Mouse (Mus musculus): ENCODE measurements around the gene Polr3h. TPM values are rescaled to one million over a fixed set of nuclear protein-coding genes. Genes with fewer than 3 reads are reported as not detected.
"Not testable (repeated sequence)": the region's sequence is repeated elsewhere in the genome, so short reads cannot be mapped to it uniquely, and the experiment has no call there.

Gene Polr3h
- polyA plus RNA-seq (2015; fragmentation: Nextera tagmentation; extraction: Ambion mirVana) = 93.8 and 103 TPM in 2 replicates

GRCm38 (mm10) chr15:81925760-81926445 lies at the start of gene Polr3h:
Gene Polr3h, minus strand, starts transcription at chr15:81926240.
- ATAC-seq = peak; percentile 95
- peaks cover 38% of the 10 kb centered on the region for H3K4me1 ChIP-seq (replicated peaks; ENCODE audit: control insufficient read depth, insufficient read depth, low read length)
- H3K27me3 ChIP-seq (replicated peaks; ENCODE audit: control insufficient read depth, insufficient read depth, low read length) = no peaks in the 10 kb centered on the region
- H3K4me2 ChIP-seq (ENCODE audit: low read length) = peak within 1 kb of the TSS; percentile 92
- no peaks in the 10 kb centered on the region for H3K9me3 ChIP-seq (ENCODE audit: control insufficient read depth, low read length)
- H3K36me3 ChIP-seq (ENCODE audit: control insufficient read depth, insufficient read depth) = no peaks in the 10 kb centered on the region
- peak within 1 kb of the TSS; percentile 91 for H3K4me3 ChIP-seq (replicated peaks; ENCODE audit: low read length)
- under 1% methylated on average over 54 of the region's 54 CpGs for whole genome bisulfite sequencing
- H3K9ac ChIP-seq (replicated peaks; ENCODE audit: low read depth, low read length) = peak within 1 kb of the TSS; percentile 78
- H3K27ac ChIP-seq (ENCODE audit: low read length) = peak within 1 kb of the TSS; percentile 88

GRCm38 (mm10) chr15:81975156-81975555 lies 49.1 kb upstream of the Polr3h start:
- H3K36me3 ChIP-seq (ENCODE audit: control insufficient read depth, insufficient read depth); ATAC-seq; H3K27ac ChIP-seq (ENCODE audit: low read length); H3K4me1 ChIP-seq (replicated peaks; ENCODE audit: control insufficient read depth, insufficient read depth, low read length); H3K4me2 ChIP-seq (ENCODE audit: low read length); H3K9ac ChIP-seq (replicated peaks; ENCODE audit: low read depth, low read length); H3K9me3 ChIP-seq (ENCODE audit: control insufficient read depth, low read length); H3K27me3 ChIP-seq (replicated peaks; ENCODE audit: control insufficient read depth, insufficient read depth, low read length); H3K4me3 ChIP-seq (replicated peaks; ENCODE audit: low read length): not testable (repeated sequence)
- WGBS = 94% methylated on average over 8 of the region's 8 CpGs

GRCm38 (mm10) chr15:81970498-81970897 lies 44.5 kb upstream of the Polr3h start:
- not testable (repeated sequence) for H3K4me3 ChIP-seq (replicated peaks; ENCODE audit: low read length); H3K36me3 ChIP-seq (ENCODE audit: control insufficient read depth, insufficient read depth); H3K27ac ChIP-seq (ENCODE audit: low read length); H3K9me3 ChIP-seq (ENCODE audit: control insufficient read depth, low read length); H3K4me2 ChIP-seq (ENCODE audit: low read length); H3K4me1 ChIP-seq (replicated peaks; ENCODE audit: control insufficient read depth, insufficient read depth, low read length); ATAC-seq; H3K27me3 ChIP-seq (replicated peaks; ENCODE audit: control insufficient read depth, insufficient read depth, low read length); H3K9ac ChIP-seq (replicated peaks; ENCODE audit: low read depth, low read length)
- WGBS = 64% methylated on average over 4 of the region's 4 CpGs

- ATAC-seq; H3K4me1 ChIP-seq (replicated peaks; ENCODE audit: control insufficient read depth, insufficient read depth, low read length); H3K9ac ChIP-seq (replicated peaks; ENCODE audit: low read depth, low read length); H3K36me3 ChIP-seq (ENCODE audit: control insufficient read depth, insufficient read depth); H3K4me3 ChIP-seq (replicated peaks; ENCODE audit: low read length); H3K27ac ChIP-seq (ENCODE audit: low read length); H3K4me2 ChIP-seq (ENCODE audit: low read length); H3K27me3 ChIP-seq (replicated peaks; ENCODE audit: control insufficient read depth, insufficient read depth, low read length); H3K9me3 ChIP-seq (ENCODE audit: control insufficient read depth, low read length): not testable (repeated sequence)
- WGBS = 42% methylated on average over 6 of the region's 6 CpGs
Observed at GRCm38 (mm10) chr15:81969635-81970034, 43.6 kb upstream of the Polr3h start.

- Histone ChIP-seq H3K27me3 (replicated peaks; ENCODE audit: control insufficient read depth, insufficient read depth, low read length) (no peaks in the 10 kb centered on the region), H3K4me2 (ENCODE audit: low read length) (no peak overlapping the region), H3K27ac (ENCODE audit: low read length) (no peak overlapping the region), H3K4me1 (replicated peaks; ENCODE audit: control insufficient read depth, insufficient read depth, low read length) (no peaks in the 10 kb centered on the region), H3K9me3 (ENCODE audit: control insufficient read depth, low read length) (peaks cover 5% of the 10 kb centered on the region), H3K9ac (replicated peaks; ENCODE audit: low read depth, low read length) (no peak overlapping the region), H3K4me3 (replicated peaks; ENCODE audit: low read length) (no peak overlapping the region), H3K36me3 (ENCODE audit: control insufficient read depth, insufficient read depth) (no peaks in the 10 kb centered on the region)
- WGBS = 68% methylated on average over 7 of the region's 7 CpGs
- ATAC-seq = no peak
Observed at GRCm38 (mm10) chr15:81969173-81969572, 43.1 kb upstream of the Polr3h start.

- Histone ChIP-seq H3K27ac (ENCODE audit: low read length) (no peak overlapping the region), H3K9me3 (ENCODE audit: control insufficient read depth, low read length) (peaks cover 5% of the 10 kb centered on the region)
- no peak for ATAC-seq
Observed at GRCm38 (mm10) chr15:81968447-81968846, 42.4 kb upstream of the Polr3h start.

GRCm38 (mm10) chr15:81967821-81968220 lies 41.8 kb upstream of the Polr3h start:
- Histone ChIP-seq H3K27me3 (replicated peaks; ENCODE audit: control insufficient read depth, insufficient read depth, low read length) (no peaks in the 10 kb centered on the region), H3K4me2 (ENCODE audit: low read length) (no peak overlapping the region), H3K27ac (ENCODE audit: low read length) (no peak overlapping the region), H3K4me3 (replicated peaks; ENCODE audit: low read length) (no peak overlapping the region), H3K9me3 (ENCODE audit: control insufficient read depth, low read length) (peaks cover 3% of the 10 kb centered on the region; the same call in 1 of the 2 replicates), H3K36me3 (ENCODE audit: control insufficient read depth, insufficient read depth) (no peaks in the 10 kb centered on the region), H3K4me1 (replicated peaks; ENCODE audit: control insufficient read depth, insufficient read depth, low read length) (no peaks in the 10 kb centered on the region), H3K9ac (replicated peaks; ENCODE audit: low read depth, low read length) (no peak overlapping the region)
- whole genome bisulfite sequencing = 86% methylated on average over 5 of the region's 5 CpGs
- no peak for ATAC-seq

More at GRCm38 (mm10) chr15:81968447-81968846, 42.4 kb upstream of the Polr3h start:
- H3K27me3 ChIP-seq (replicated peaks; ENCODE audit: control insufficient read depth, insufficient read depth, low read length) = no peaks in the 10 kb centered on the region
- no peaks in the 10 kb centered on the region for H3K4me1 ChIP-seq (replicated peaks; ENCODE audit: control insufficient read depth, insufficient read depth, low read length)
- H3K4me2 ChIP-seq (ENCODE audit: low read length) = no peak overlapping the region
- no peak overlapping the region for H3K9ac ChIP-seq (replicated peaks; ENCODE audit: low read depth, low read length)
- no peaks in the 10 kb centered on the region for H3K36me3 ChIP-seq (ENCODE audit: control insufficient read depth, insufficient read depth)
- no peak overlapping the region for H3K4me3 ChIP-seq (replicated peaks; ENCODE audit: low read length)
- 79% methylated on average over 2 of the region's 2 CpGs for WGBS

GRCm38 (mm10) chr15:81966062-81966829 lies 40.2 kb upstream of the Polr3h start:
- no peak overlapping the region for H3K9ac ChIP-seq (replicated peaks; ENCODE audit: low read depth, low read length)
- H3K4me2 ChIP-seq (ENCODE audit: low read length) = no peak overlapping the region
- no peaks in the 10 kb centered on the region for H3K36me3 ChIP-seq (ENCODE audit: control insufficient read depth, insufficient read depth)
- H3K4me1 ChIP-seq (replicated peaks; ENCODE audit: control insufficient read depth, insufficient read depth, low read length) = no peaks in the 10 kb centered on the region
- no peak overlapping the region for H3K4me3 ChIP-seq (replicated peaks; ENCODE audit: low read length)
- no peak for ATAC-seq
- no peaks in the 10 kb centered on the region for H3K27me3 ChIP-seq (replicated peaks; ENCODE audit: control insufficient read depth, insufficient read depth, low read length)
- H3K9me3 ChIP-seq (ENCODE audit: control insufficient read depth, low read length) = no peaks in the 10 kb centered on the region
- 80% methylated on average over 13 of the region's 14 CpGs for WGBS
- H3K27ac ChIP-seq (ENCODE audit: low read length) = no peak overlapping the region

GRCm38 (mm10) chr15:81964980-81965545 lies 39.0 kb upstream of the Polr3h start:
- Histone ChIP-seq H3K36me3 (ENCODE audit: control insufficient read depth, insufficient read depth) (no peaks in the 10 kb centered on the region), H3K9me3 (ENCODE audit: control insufficient read depth, low read length) (no peaks in the 10 kb centered on the region), H3K4me2 (ENCODE audit: low read length) (no peak overlapping the region), H3K27ac (ENCODE audit: low read length) (no peak overlapping the region), H3K27me3 (replicated peaks; ENCODE audit: control insufficient read depth, insufficient read depth, low read length) (no peaks in the 10 kb centered on the region), H3K9ac (replicated peaks; ENCODE audit: low read depth, low read length) (no peak overlapping the region), H3K4me3 (replicated peaks; ENCODE audit: low read length) (no peak overlapping the region), H3K4me1 (replicated peaks; ENCODE audit: control insufficient read depth, insufficient read depth, low read length) (no peaks in the 10 kb centered on the region; the same call in 1 of the 2 replicates)
- ATAC-seq = no peak
- WGBS = 61% methylated on average over 4 of the region's 4 CpGs
